Mouse (Mus musculus) liver, adult (tissue): ENCODE measurements around the gene Erich6.

ENCODE experiments used
- GATA4 ChIP-seq: IDR thresholded peaks from 2 replicates; pipeline ENCODE4 v1.6.1; 2014; ENCODE audit warnings: mild to moderate bottlenecking, low read length; ENCODE audit not compliant: insufficient replicate concordance

Gene Erich6

GRCm38 (mm10) chr3:58636406-58637295 is at the start of gene Erich6:
Gene Erich6 (minus strand): TSS chr3:58637207.
- TF ChIP-seq GATA4 = no peak

- no peak for TF ChIP-seq GATA4
Observed at GRCm38 (mm10) chr3:58686206-58686921, 49.4 kb upstream of the Erich6 start.

- TF ChIP-seq GATA4 = no peak
Observed at GRCm38 (mm10) chr3:58685396-58685795, 48.4 kb upstream of the Erich6 start.

- no peak for TF ChIP-seq GATA4
Observed at GRCm38 (mm10) chr3:58683346-58683745, 46.3 kb upstream of the Erich6 start.

GRCm38 (mm10) chr3:58682336-58682735 is 45.3 kb upstream of the Erich6 start:
- no peak for TF ChIP-seq GATA4

GRCm38 (mm10) chr3:58681831-58682230 is 44.8 kb upstream of the Erich6 start:
- no peak for TF ChIP-seq GATA4

- no peak for TF ChIP-seq GATA4
Observed at GRCm38 (mm10) chr3:58680943-58681637, 44.1 kb upstream of the Erich6 start.

- no peak for TF ChIP-seq GATA4
Observed at GRCm38 (mm10) chr3:58679996-58680395, 43.0 kb upstream of the Erich6 start.

- no peak for TF ChIP-seq GATA4
Observed at GRCm38 (mm10) chr3:58678905-58679304, 41.9 kb upstream of the Erich6 start.

GRCm38 (mm10) chr3:58678384-58678783 is 41.4 kb upstream of the Erich6 start:
- TF ChIP-seq GATA4 = no peak

- TF ChIP-seq GATA4 = no peak
Observed at GRCm38 (mm10) chr3:58677615-58678014, 40.6 kb upstream of the Erich6 start.

- no peak for TF ChIP-seq GATA4
Observed at GRCm38 (mm10) chr3:58673295-58673694, 36.3 kb upstream of the Erich6 start.

GRCm38 (mm10) chr3:58672481-58673183 is 35.6 kb upstream of the Erich6 start:
- no peak for TF ChIP-seq GATA4

- no peak for TF ChIP-seq GATA4
Observed at GRCm38 (mm10) chr3:58671616-58672250, 34.7 kb upstream of the Erich6 start.
